Mouse (Mus musculus) forebrain, postnatal 0 days (tissue): Measurements from ENCODE around the gene Aacs. TPM values are rescaled to one million over a fixed set of nuclear protein-coding genes. Genes with fewer than 3 reads are reported as not detected.

Source experiments
- ATAC-seq: fragments of 200-750 bp; cut with Nextera tagmentation; 2 replicates; pipeline ENCODE4 v1.8.0; 2017; ENCODE audit warnings: mild to moderate bottlenecking, moderate library complexity
- DNase-seq: peaks from one replicate; pipeline ENCODE4 v3.0.0-alpha.2; 2015
- H3K27ac ChIP-seq: fragments of 300-500 bp; sonication (generic); 2 replicates; pipeline ENCODE4 v1.5.1; 2014; ENCODE audit warnings: low read depth, mild to moderate bottlenecking, antibody characterized with exemption, low read length, moderate library complexity, mixed read lengths
- H3K27me3 ChIP-seq: fragments of 300-500 bp; sonication (generic); 2 replicates; pipeline ENCODE4 v1.6.1; 2014; ENCODE audit warnings: mild to moderate bottlenecking, low read length, mixed read lengths; ENCODE audit not compliant: insufficient read depth
- H3K36me3 ChIP-seq: fragments of 300-500 bp; sonication (generic); 2 replicates; pipeline ENCODE4 v1.6.1; 2014; ENCODE audit warnings: mild to moderate bottlenecking, moderate library complexity; ENCODE audit not compliant: insufficient read depth
- H3K4me1 ChIP-seq: fragments of 300-500 bp; sonication (generic); 2 replicates; pipeline ENCODE4 v1.6.1; 2014; ENCODE audit warnings: antibody characterized with exemption; ENCODE audit not compliant: insufficient read depth
- H3K4me2 ChIP-seq: fragments of 300-500 bp; sonication (generic); 2 replicates; pipeline ENCODE4 v1.6.1; 2014; ENCODE audit warnings: low read depth, mild to moderate bottlenecking, moderate library complexity
- H3K4me3 ChIP-seq: fragments of 300-500 bp; sonication (generic); 2 replicates; pipeline ENCODE4 v1.5.1; 2014; ENCODE audit warnings: low read depth, low read length, mixed read lengths
- H3K9ac ChIP-seq: fragments of 300-500 bp; sonication (generic); 2 replicates; pipeline ENCODE4 v1.6.1; 2014; ENCODE audit warnings: mild to moderate bottlenecking
- H3K9me3 ChIP-seq: fragments of 300-500 bp; sonication (generic); 2 replicates; pipeline ENCODE4 v1.6.1; 2016; ENCODE audit warnings: low read length
- CTCF ChIP-seq: sonication (generic); IDR thresholded peaks from 2 replicates; pipeline ENCODE4 v1.5.1; 2016; ENCODE audit warnings: antibody characterized with exemption, control low read depth, low read depth
- WGBS: fragments of 180-500 bp; shearing (Covaris S2); extraction: QIAGEN DNeasy Blood & Tissue Kit; methylation state at CpG from one replicate; pipeline ENCODE4 v1.1.7; 2014; 5-methylcytosine and 5-hydroxymethylcytosine counted together
- polyA plus RNA-seq: library from polyadenylated mRNA; unstranded; fragments of >200 nt; fragmentation: Nextera tagmentation; extraction: Ambion mirVana; gene quantifications from 2 replicates; pipeline ENCODE4 v1.2.1, GENCODE M21; 2015
- total RNA-seq: library from RNA; depleted of rRNA; stranded (reverse); fragments of >200 nt; gene quantifications from 2 replicates; pipeline ENCODE4 v1.2.3, GENCODE M21; 2014

Gene Aacs
- total and polyA plus RNA-seq, 2 experiments from 2014 or later = 90.9 to 97.9 TPM

DNA sequence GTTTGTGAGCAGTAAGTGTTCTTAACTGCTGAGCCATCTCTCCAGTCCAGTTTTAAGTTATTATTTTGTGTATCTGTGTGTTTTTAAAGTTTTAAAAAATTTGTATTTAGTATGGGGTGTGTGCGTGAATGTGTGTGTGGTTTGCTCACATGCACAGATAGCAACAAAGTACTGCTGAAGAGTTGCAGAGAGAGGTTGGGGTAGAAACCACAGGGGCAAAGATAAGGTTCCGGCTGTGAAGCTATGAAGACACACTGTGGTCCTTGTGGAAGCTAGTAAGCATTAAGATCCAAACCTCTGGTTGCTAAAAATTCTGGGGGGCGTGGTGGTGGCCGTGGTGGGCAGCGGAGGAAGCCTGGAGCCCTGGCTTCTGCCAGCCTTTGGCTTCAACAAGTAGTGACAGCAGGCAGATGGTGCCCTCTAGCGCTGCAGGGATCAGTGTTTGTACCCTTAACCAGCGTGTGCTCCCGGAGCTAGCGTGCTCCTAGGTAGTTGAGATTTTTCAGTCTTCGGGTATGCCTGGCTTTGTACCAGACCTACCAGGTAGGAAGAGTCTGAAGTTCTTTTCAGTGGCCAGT, 13.7 kb upstream of the Aacs start:
- WGBS = 55% methylated on average over 10 of the region's 10 CpGs
- Histone ChIP-seq H3K36me3 (no peaks in the 10 kb centered on the region), H3K4me1 (no peaks in the 10 kb centered on the region), H3K9me3 (no peaks in the 10 kb centered on the region), H3K9ac (no peak overlapping the region), H3K4me2 (no peak overlapping the region), H3K4me3 (no peak overlapping the region), H3K27ac (no peak overlapping the region), H3K27me3 (no peaks in the 10 kb centered on the region)
- DNase-seq (peak; percentile 25), ATAC-seq (no peak)
- peak; percentile 42 for TF ChIP-seq CTCF

DNA sequence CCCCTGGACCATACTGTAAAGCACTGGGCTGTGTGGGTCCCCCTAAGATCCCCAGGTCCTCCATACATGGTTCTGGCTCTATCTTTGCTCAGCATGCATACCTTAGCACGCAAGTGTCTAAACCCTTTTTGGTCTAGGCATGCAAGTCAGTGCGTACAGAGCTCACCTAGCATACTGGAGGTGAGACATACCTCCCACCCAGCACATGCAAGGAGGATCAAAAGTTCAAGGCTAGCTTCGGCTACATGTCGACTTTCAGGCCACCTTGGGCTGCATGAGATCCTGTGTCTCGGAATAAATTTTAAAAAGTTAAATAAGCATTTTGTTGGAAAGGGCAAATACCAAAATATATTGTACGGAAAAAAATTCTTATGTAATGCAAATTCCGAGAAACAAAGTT, 10.4 kb upstream of the Aacs start:
- no peak overlapping the region; the same call in 1 of the 2 replicates for H3K27ac ChIP-seq
- 40% methylated on average over 7 of the region's 7 CpGs for WGBS
- no peak overlapping the region for H3K9ac ChIP-seq
- no peaks in the 10 kb centered on the region for H3K27me3 ChIP-seq
- H3K4me2 ChIP-seq = peak overlapping the region; percentile 50
- TF ChIP-seq CTCF = no peak
- H3K36me3 ChIP-seq = no peaks in the 10 kb centered on the region
- H3K4me1 ChIP-seq = no peaks in the 10 kb centered on the region
- H3K9me3 ChIP-seq = no peaks in the 10 kb centered on the region
- no peak for DNase-seq
- ATAC-seq = 0 out of 2 replicates have a peak, but pooled peaks have one; percentile 23
- peak overlapping the region; percentile 27 for H3K4me3 ChIP-seq

DNA sequence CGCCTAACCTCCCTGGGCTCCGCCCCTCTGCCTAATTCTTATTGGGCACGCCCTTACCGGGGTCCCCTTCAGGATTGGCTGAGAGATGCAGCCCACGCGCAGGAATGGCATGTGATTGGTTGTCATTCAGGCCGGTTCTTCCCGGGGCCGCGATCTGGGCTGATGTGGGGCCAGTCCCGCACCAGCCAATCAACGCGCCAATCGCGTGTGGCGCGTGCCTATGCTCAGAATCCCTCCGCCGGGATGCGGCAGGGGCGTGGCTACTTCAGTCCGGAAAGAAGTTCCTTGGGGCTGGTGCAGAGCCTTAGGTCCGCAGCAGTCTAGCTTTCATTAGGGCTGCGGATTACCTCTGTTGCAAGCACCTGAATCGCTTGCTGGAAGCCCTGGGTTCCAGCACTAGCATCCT, 9.9 kb upstream of the Aacs start:
- no peaks in the 10 kb centered on the region for H3K4me1 ChIP-seq
- TF ChIP-seq CTCF = 0 out of 2 replicates have a peak, but pooled peaks have one; percentile 15
- DNase-seq (peak; percentile 97), ATAC-seq (peak; percentile 100)
- 0 out of 2 replicates have a peak overlapping the region, but pooled peaks have one; percentile 21 for H3K27ac ChIP-seq
- H3K27me3 ChIP-seq = no peaks in the 10 kb centered on the region
- peak overlapping the region; percentile 50 for H3K4me2 ChIP-seq
- 2% methylated on average over 25 of the region's 25 CpGs for WGBS
- H3K9ac ChIP-seq = no peak overlapping the region
- no peaks in the 10 kb centered on the region for H3K36me3 ChIP-seq
- H3K9me3 ChIP-seq = no peaks in the 10 kb centered on the region
- H3K4me3 ChIP-seq = peak overlapping the region; percentile 27

GRCm38 (mm10) chr5:125466483-125466882, 9.1 kb upstream of the Aacs start:
- no peak overlapping the region for H3K27ac ChIP-seq
- H3K27me3 ChIP-seq = no peaks in the 10 kb centered on the region
- no peak for DNase-seq
- no peaks in the 10 kb centered on the region for H3K36me3 ChIP-seq
- H3K4me2 ChIP-seq = no peak overlapping the region; the same call in 1 of the 2 replicates
- no peak overlapping the region for H3K4me3 ChIP-seq
- no peak overlapping the region for H3K9ac ChIP-seq
- WGBS = 90% methylated on average over 5 of the region's 5 CpGs
- H3K9me3 ChIP-seq = no peaks in the 10 kb centered on the region
- no peak for ATAC-seq
- no peaks in the 10 kb centered on the region for H3K4me1 ChIP-seq
- TF ChIP-seq CTCF = no peak

DNA sequence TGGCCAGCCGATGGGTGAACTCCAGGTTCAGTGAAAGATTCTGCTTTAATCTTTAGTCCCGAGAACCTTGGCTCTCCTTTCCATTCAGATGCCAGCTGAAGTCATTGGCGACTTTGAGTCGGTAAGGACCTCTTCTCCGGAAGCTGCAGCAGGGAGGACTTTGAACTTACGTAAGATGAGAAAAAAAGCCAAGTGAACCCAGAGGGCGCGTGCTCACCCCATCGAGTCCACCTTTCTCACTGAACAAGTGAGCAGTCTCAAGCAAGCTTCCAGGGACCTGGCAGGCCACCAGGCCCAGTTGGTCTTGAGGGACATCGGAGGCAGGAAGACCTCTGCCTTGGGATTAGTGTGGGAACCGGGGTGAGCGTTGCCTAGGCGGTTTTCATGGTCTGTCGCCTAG, 8.4 kb upstream of the Aacs start:
- no peaks in the 10 kb centered on the region for H3K27me3 ChIP-seq
- no peak for TF ChIP-seq CTCF
- H3K4me3 ChIP-seq = no peak overlapping the region
- no peaks in the 10 kb centered on the region for H3K4me1 ChIP-seq
- H3K36me3 ChIP-seq = no peaks in the 10 kb centered on the region
- no peak for ATAC-seq
- 89% methylated on average over 14 of the region's 14 CpGs for WGBS
- no peak for DNase-seq
- no peak overlapping the region for H3K4me2 ChIP-seq
- H3K27ac ChIP-seq = no peak overlapping the region
- no peaks in the 10 kb centered on the region for H3K9me3 ChIP-seq
- H3K9ac ChIP-seq = no peak overlapping the region

DNA sequence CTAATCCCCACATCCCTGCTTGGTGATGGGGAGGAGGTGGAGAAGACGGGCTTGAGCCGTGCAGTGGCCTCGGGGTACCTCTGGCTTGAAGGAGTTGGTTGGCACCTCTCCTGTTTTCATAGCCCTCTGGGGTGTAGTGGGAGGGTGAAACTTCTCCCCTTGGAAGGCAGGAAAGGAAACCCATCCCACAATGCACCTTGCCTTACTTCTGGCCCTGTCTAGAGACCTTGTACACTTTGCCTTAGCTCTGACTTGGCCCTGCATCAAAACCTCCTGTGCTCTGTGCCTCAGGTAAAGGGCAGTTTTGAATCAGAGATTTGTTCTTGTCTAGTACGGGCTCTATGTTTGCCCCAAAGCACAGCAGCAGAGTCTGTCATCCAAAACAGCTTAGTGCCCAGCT, 4.9 kb upstream of the Aacs start:
- ATAC-seq (no peak), DNase-seq (no peak)
- H3K27ac ChIP-seq = no peak overlapping the region
- H3K4me3 ChIP-seq = no peak overlapping the region
- no peaks in the 10 kb centered on the region for H3K9me3 ChIP-seq
- H3K4me2 ChIP-seq = no peak overlapping the region
- H3K4me1 ChIP-seq = no peaks in the 10 kb centered on the region
- H3K27me3 ChIP-seq = no peaks in the 10 kb centered on the region
- H3K9ac ChIP-seq = no peak overlapping the region
- H3K36me3 ChIP-seq = no peaks in the 10 kb centered on the region
- 92% methylated on average over 4 of the region's 4 CpGs for WGBS
- no peak for TF ChIP-seq CTCF

DNA sequence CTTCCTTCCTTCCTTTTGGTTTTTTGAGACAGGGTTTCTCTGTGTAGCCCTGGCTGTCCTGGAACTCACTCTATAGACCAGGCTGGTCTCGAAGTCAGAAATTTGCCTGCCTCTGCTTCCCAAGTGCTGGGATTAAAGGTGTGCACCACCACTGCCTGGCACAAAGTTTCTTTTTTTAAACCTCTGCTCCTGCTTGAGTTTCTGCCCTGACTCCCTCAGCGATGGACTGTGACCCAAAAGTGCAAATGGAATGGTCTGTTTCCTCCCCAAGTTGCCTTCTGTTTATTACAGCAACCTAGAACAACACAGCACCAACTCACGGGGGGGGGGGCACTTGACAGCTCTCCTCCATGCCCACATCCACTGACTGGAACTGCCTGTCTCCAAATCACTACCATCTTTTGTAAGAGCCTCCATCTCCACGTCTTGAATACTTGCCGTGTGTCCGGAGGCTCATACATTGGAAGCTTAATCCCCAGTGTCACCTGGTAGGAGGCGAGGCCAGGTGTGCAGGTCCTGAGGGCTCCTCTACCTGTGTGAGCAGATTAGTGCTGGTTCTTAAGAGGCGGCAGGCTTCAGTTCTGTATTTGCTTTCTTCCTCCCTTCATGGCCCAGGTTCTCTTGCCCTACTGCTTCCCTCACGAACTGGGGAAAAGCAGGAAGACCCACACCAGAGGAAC, 2.7 kb upstream of the Aacs start:
- TF ChIP-seq CTCF = no peak
- H3K4me1 ChIP-seq = peaks cover 12% of the 10 kb centered on the region
- H3K36me3 ChIP-seq = no peaks in the 10 kb centered on the region
- no peak overlapping the region for H3K4me2 ChIP-seq
- no peak overlapping the region for H3K9ac ChIP-seq
- DNase-seq = no peak
- no peaks in the 10 kb centered on the region for H3K9me3 ChIP-seq
- WGBS = 78% methylated on average over 9 of the region's 9 CpGs
- no peak overlapping the region for H3K4me3 ChIP-seq
- H3K27me3 ChIP-seq = no peaks in the 10 kb centered on the region
- no peak for ATAC-seq
- H3K27ac ChIP-seq = no peak overlapping the region
